Mouse (Mus musculus) cerebellum, postnatal 25 days (tissue): Measurements from ENCODE around the gene Ttc38.
"Not testable (repeated sequence)": the region's sequence is repeated elsewhere in the genome, so short reads cannot be mapped to it uniquely, and the experiment has no call there.

Experiments used
- DNase-seq, 2 experiments: peaks; one replicate each; pipeline ENCODE4 v3.0.0; 2021; ENCODE audit warnings: mixed read lengths in 2 of 2

Gene Ttc38

GRCm38 (mm10) chr15:85826676-85827075 is 5.4 kb upstream of the Ttc38 start:
- no peak for DNase-seq

- no peak for DNase-seq
Observed at GRCm38 (mm10) chr15:85828071-85828470, 4.0 kb upstream of the Ttc38 start.

GRCm38 (mm10) chr15:85829470-85829869 is 2.6 kb upstream of the Ttc38 start:
- DNase-seq, result no peak

- no peak for DNase-seq
Observed at GRCm38 (mm10) chr15:85832599-85832998, 493 bp downstream of the Ttc38 start.

GRCm38 (mm10) chr15:85835335-85835734 is 3.2 kb downstream of the Ttc38 start:
- no peak for DNase-seq

- DNase-seq, result no peak
Observed at GRCm38 (mm10) chr15:85836887-85837286, 4.8 kb downstream of the Ttc38 start.

GRCm38 (mm10) chr15:85840983-85841382 is 8.9 kb downstream of the Ttc38 start:
- DNase-seq, result peak in 1 of 2 experiments; percentile 37

- DNase-seq, result no peak
Observed at GRCm38 (mm10) chr15:85841796-85842360, 9.8 kb downstream of the Ttc38 start.

- DNase-seq, result peak; percentile 74 to 81
Observed at GRCm38 (mm10) chr15:85845071-85845470, 13.0 kb downstream of the Ttc38 start.

GRCm38 (mm10) chr15:85851656-85852392 is 19.7 kb downstream of the Ttc38 start:
- DNase-seq, result peak; percentile 53 to 58

- DNase-seq, result peak in 1 of 2 experiments; percentile 52
Observed at GRCm38 (mm10) chr15:85858980-85859489, 26.9 kb downstream of the Ttc38 start.

GRCm38 (mm10) chr15:85859490-85860031 is 27.5 kb downstream of the Ttc38 start, which contains the start of gene Gtse1:
Gtse1 (plus strand) TSS chr15:85859745.
- peak; percentile 92 to 94 for DNase-seq

GRCm38 (mm10) chr15:85865913-85866312 is 33.8 kb downstream of the Ttc38 start:
- DNase-seq, result not testable (repeated sequence)

- peak; percentile 78 to 86 for DNase-seq
Observed at GRCm38 (mm10) chr15:85867696-85868095, 35.6 kb downstream of the Ttc38 start.

- DNase-seq, result no peak
Observed at GRCm38 (mm10) chr15:85877336-85877735, 45.2 kb downstream of the Ttc38 start.

GRCm38 (mm10) chr15:85878848-85879497 is 46.9 kb downstream of the Ttc38 start, which contains the start of gene Trmu:
Trmu (plus strand) TSS chr15:85879312.
- DNase-seq, result peak; percentile 93 to 94

GRCm38 (mm10) chr15:85879498-85879895 is 47.4 kb downstream of the Ttc38 start:
- DNase-seq, result peak in 1 of 2 experiments; percentile 55

GRCm38 (mm10) chr15:85885606-85886005 is 53.5 kb downstream of the Ttc38 start:
- no peak for DNase-seq

- DNase-seq, result no peak
Observed at GRCm38 (mm10) chr15:85889235-85889634, 57.1 kb downstream of the Ttc38 start.

- DNase-seq, result peak; percentile 60 to 77
Observed at GRCm38 (mm10) chr15:85891971-85892370, 59.9 kb downstream of the Ttc38 start.

GRCm38 (mm10) chr15:85892498-85893118 is 60.5 kb downstream of the Ttc38 start:
- DNase-seq, result no peak

- DNase-seq, result no peak
Observed at GRCm38 (mm10) chr15:85893871-85894270, 61.8 kb downstream of the Ttc38 start.

GRCm38 (mm10) chr15:85896284-85896683 is 64.2 kb downstream of the Ttc38 start:
- peak; percentile 90 to 94 for DNase-seq
